Mouse (Mus musculus): ENCODE data around the gene Prr13. TPM values are rescaled to one million over a fixed set of nuclear protein-coding genes. Genes with fewer than 3 reads are reported as not detected.

Prr13 gene
- polyA plus RNA-seq, 1 experiment from 2014 or later: 141 TPM

- Histone ChIP-seq H3K36me3 (ENCODE audit: control insufficient read depth, insufficient read depth, low read length) (peaks cover 95% of the 10 kb centered on the region), H3K4me2 (ENCODE audit: low read length) (no peak overlapping the region), H3K9ac (ENCODE audit: low read length) (no peak overlapping the region), H3K27me3 (replicated peaks; ENCODE audit: control insufficient read depth, insufficient read depth, low read length) (no peaks in the 10 kb centered on the region), H3K27ac (ENCODE audit: low read depth) (no peak overlapping the region), H3K4me3 (ENCODE audit: low read depth, low read length) (no peak overlapping the region), H3K4me1 (replicated peaks; ENCODE audit: control insufficient read depth, insufficient read depth, low read length) (no peaks in the 10 kb centered on the region), H3K9me3 (ENCODE audit: control insufficient read depth, low read length) (no peaks in the 10 kb centered on the region)
- ATAC-seq (replicated peaks; ENCODE audit: low FRiP score, low TSS enrichment, low read depth) (no peak), DNase-seq (ENCODE audit: low spot score) (no peak)
- WGBS: 88% methylated on average over 12 of the region's 12 CpGs
Observed at GRCm38 (mm10) chr15:102485853-102486252, 27.0 kb downstream of the Prr13 start.

GRCm38 (mm10) chr15:102487664-102488063, 28.8 kb downstream of the Prr13 start:
- 58% methylated on average over 1 of the region's 1 CpGs for WGBS
- no peak for DNase-seq (ENCODE audit: low spot score)

GRCm38 (mm10) chr15:102498322-102498721, 39.5 kb downstream of the Prr13 start:
- Histone ChIP-seq H3K27me3 (replicated peaks; ENCODE audit: control insufficient read depth, insufficient read depth, low read length) (no peaks in the 10 kb centered on the region), H3K36me3 (ENCODE audit: control insufficient read depth, insufficient read depth, low read length) (peaks cover 99% of the 10 kb centered on the region)
- 91% methylated on average over 3 of the region's 3 CpGs for WGBS

More at GRCm38 (mm10) chr15:102487664-102488063, 28.8 kb downstream of the Prr13 start:
- no peak for ATAC-seq (replicated peaks; ENCODE audit: low FRiP score, low TSS enrichment, low read depth)
- H3K4me3 ChIP-seq (ENCODE audit: low read depth, low read length): no peak overlapping the region
- no peaks in the 10 kb centered on the region for H3K4me1 ChIP-seq (replicated peaks; ENCODE audit: control insufficient read depth, insufficient read depth, low read length)
- no peaks in the 10 kb centered on the region for H3K9me3 ChIP-seq (ENCODE audit: control insufficient read depth, low read length)
- no peaks in the 10 kb centered on the region for H3K27me3 ChIP-seq (replicated peaks; ENCODE audit: control insufficient read depth, insufficient read depth, low read length)
- H3K27ac ChIP-seq (ENCODE audit: low read depth): no peak overlapping the region
- H3K9ac ChIP-seq (ENCODE audit: low read length): no peak overlapping the region
- peaks cover 95% of the 10 kb centered on the region for H3K36me3 ChIP-seq (ENCODE audit: control insufficient read depth, insufficient read depth, low read length)
- H3K4me2 ChIP-seq (ENCODE audit: low read length): no peak overlapping the region

GRCm38 (mm10) chr15:102499370-102499769, 40.5 kb downstream of the Prr13 start:
- 64% methylated on average over 3 of the region's 3 CpGs for WGBS
- DNase-seq (ENCODE audit: low spot score): no peak
- no peak overlapping the region for H3K4me2 ChIP-seq (ENCODE audit: low read length)

More at GRCm38 (mm10) chr15:102498322-102498721, 39.5 kb downstream of the Prr13 start:
- H3K27ac ChIP-seq (ENCODE audit: low read depth): no peak overlapping the region
- H3K4me2 ChIP-seq (ENCODE audit: low read length): no peak overlapping the region
- H3K4me1 ChIP-seq (replicated peaks; ENCODE audit: control insufficient read depth, insufficient read depth, low read length): no peaks in the 10 kb centered on the region
- H3K9me3 ChIP-seq (ENCODE audit: control insufficient read depth, low read length): no peaks in the 10 kb centered on the region
- DNase-seq (ENCODE audit: low spot score): no peak
- no peak for ATAC-seq (replicated peaks; ENCODE audit: low FRiP score, low TSS enrichment, low read depth)
- no peak overlapping the region for H3K9ac ChIP-seq (ENCODE audit: low read length)
- no peak overlapping the region for H3K4me3 ChIP-seq (ENCODE audit: low read depth, low read length)

GRCm38 (mm10) chr15:102499851-102500250, 41.0 kb downstream of the Prr13 start:
- H3K36me3 ChIP-seq (ENCODE audit: control insufficient read depth, insufficient read depth, low read length): peaks cover 99% of the 10 kb centered on the region
- 85% methylated on average over 6 of the region's 6 CpGs for WGBS

More at GRCm38 (mm10) chr15:102499370-102499769, 40.5 kb downstream of the Prr13 start:
- Histone ChIP-seq H3K9ac (ENCODE audit: low read length) (no peak overlapping the region), H3K27me3 (replicated peaks; ENCODE audit: control insufficient read depth, insufficient read depth, low read length) (no peaks in the 10 kb centered on the region), H3K4me3 (ENCODE audit: low read depth, low read length) (no peak overlapping the region), H3K9me3 (ENCODE audit: control insufficient read depth, low read length) (no peaks in the 10 kb centered on the region), H3K27ac (ENCODE audit: low read depth) (no peak overlapping the region), H3K4me1 (replicated peaks; ENCODE audit: control insufficient read depth, insufficient read depth, low read length) (no peaks in the 10 kb centered on the region), H3K36me3 (ENCODE audit: control insufficient read depth, insufficient read depth, low read length) (peaks cover 99% of the 10 kb centered on the region)
- ATAC-seq (replicated peaks; ENCODE audit: low FRiP score, low TSS enrichment, low read depth): no peak

GRCm38 (mm10) chr15:102500479-102500878, 41.7 kb downstream of the Prr13 start:
- Histone ChIP-seq H3K27me3 (replicated peaks; ENCODE audit: control insufficient read depth, insufficient read depth, low read length) (no peaks in the 10 kb centered on the region), H3K4me3 (ENCODE audit: low read depth, low read length) (no peak overlapping the region), H3K9ac (ENCODE audit: low read length) (no peak overlapping the region), H3K4me1 (replicated peaks; ENCODE audit: control insufficient read depth, insufficient read depth, low read length) (no peaks in the 10 kb centered on the region), H3K9me3 (ENCODE audit: control insufficient read depth, low read length) (no peaks in the 10 kb centered on the region), H3K36me3 (ENCODE audit: control insufficient read depth, insufficient read depth, low read length) (peaks cover 99% of the 10 kb centered on the region), H3K4me2 (ENCODE audit: low read length) (no peak overlapping the region), H3K27ac (ENCODE audit: low read depth) (no peak overlapping the region)
- ATAC-seq (replicated peaks; ENCODE audit: low FRiP score, low TSS enrichment, low read depth) (no peak), DNase-seq (ENCODE audit: low spot score) (no peak)
- 94% methylated on average over 5 of the region's 5 CpGs for WGBS

More at GRCm38 (mm10) chr15:102499851-102500250, 41.0 kb downstream of the Prr13 start:
- DNase-seq (ENCODE audit: low spot score) (no peak), ATAC-seq (replicated peaks; ENCODE audit: low FRiP score, low TSS enrichment, low read depth) (no peak)
- no peaks in the 10 kb centered on the region for H3K4me1 ChIP-seq (replicated peaks; ENCODE audit: control insufficient read depth, insufficient read depth, low read length)
- no peaks in the 10 kb centered on the region for H3K27me3 ChIP-seq (replicated peaks; ENCODE audit: control insufficient read depth, insufficient read depth, low read length)
- H3K9ac ChIP-seq (ENCODE audit: low read length): no peak overlapping the region
- no peak overlapping the region for H3K4me2 ChIP-seq (ENCODE audit: low read length)
- H3K4me3 ChIP-seq (ENCODE audit: low read depth, low read length): no peak overlapping the region
- no peak overlapping the region for H3K27ac ChIP-seq (ENCODE audit: low read depth)
- H3K9me3 ChIP-seq (ENCODE audit: control insufficient read depth, low read length): no peaks in the 10 kb centered on the region

- no peak overlapping the region for H3K27ac ChIP-seq (ENCODE audit: low read depth)
Observed at GRCm38 (mm10) chr15:102501084-102501814, 42.4 kb downstream of the Prr13 start.

GRCm38 (mm10) chr15:102502254-102502840, 43.5 kb downstream of the Prr13 start:
- Histone ChIP-seq H3K9me3 (ENCODE audit: control insufficient read depth, low read length) (no peaks in the 10 kb centered on the region), H3K4me2 (ENCODE audit: low read length) (no peak overlapping the region), H3K27me3 (replicated peaks; ENCODE audit: control insufficient read depth, insufficient read depth, low read length) (no peaks in the 10 kb centered on the region), H3K36me3 (ENCODE audit: control insufficient read depth, insufficient read depth, low read length) (peaks cover 88% of the 10 kb centered on the region), H3K27ac (ENCODE audit: low read depth) (no peak overlapping the region), H3K4me3 (ENCODE audit: low read depth, low read length) (no peak overlapping the region), H3K9ac (ENCODE audit: low read length) (no peak overlapping the region), H3K4me1 (replicated peaks; ENCODE audit: control insufficient read depth, insufficient read depth, low read length) (no peaks in the 10 kb centered on the region)
- WGBS: 64% methylated on average over 9 of the region's 9 CpGs
- no peak for DNase-seq (ENCODE audit: low spot score)
- ATAC-seq (replicated peaks; ENCODE audit: low FRiP score, low TSS enrichment, low read depth): no peak

More at GRCm38 (mm10) chr15:102501084-102501814, 42.4 kb downstream of the Prr13 start:
- Histone ChIP-seq H3K9me3 (ENCODE audit: control insufficient read depth, low read length) (no peaks in the 10 kb centered on the region), H3K27me3 (replicated peaks; ENCODE audit: control insufficient read depth, insufficient read depth, low read length) (no peaks in the 10 kb centered on the region), H3K36me3 (ENCODE audit: control insufficient read depth, insufficient read depth, low read length) (peaks cover 95% of the 10 kb centered on the region), H3K4me2 (ENCODE audit: low read length) (no peak overlapping the region), H3K4me1 (replicated peaks; ENCODE audit: control insufficient read depth, insufficient read depth, low read length) (no peaks in the 10 kb centered on the region), H3K4me3 (ENCODE audit: low read depth, low read length) (no peak overlapping the region), H3K9ac (ENCODE audit: low read length) (no peak overlapping the region)
- no peak for DNase-seq (ENCODE audit: low spot score)
- 90% methylated on average over 19 of the region's 19 CpGs for WGBS
- ATAC-seq (replicated peaks; ENCODE audit: low FRiP score, low TSS enrichment, low read depth): no peak; the same call in 1 of the 2 replicates

All from intestine, embryonic 14.5 days (tissue).